In genomic region chr2:60871001-60871400, GRCm38 (mm10) we compare ENCODE assay signal across 10 mouse cellular contexts.
DNase-seq lines count a peak whose midpoint lies in the region; ATAC-seq and TF ChIP-seq lines count a peak whose summit lies in the region.
"Had no signal": no experiment of that assay in that cellular context is flagged by ENCODE, and none has a peak within 500 bp of the region (broad histone marks: within the 10 kb centered on the region; RNA-seq: fewer than 3 reads in every experiment).

No protein-coding gene starts in this region.

- H3K27me3 ChIP-seq in kidney, embryonic 15.5 days, result no peaks in the 10 kb centered on the region
- no peaks in the 10 kb centered on the region for H3K27me3 ChIP-seq in liver, embryonic 15.5 days

- peak overlapping the region; percentile 60 for H3K27ac ChIP-seq in kidney, embryonic 15.5 days
- peak overlapping the region; percentile 72; the same call in 1 of the 2 replicates for H3K27ac ChIP-seq in ES-E14 (ENCODE audit: insufficient read depth, low read depth, low read length, poor library complexity, severe bottlenecking)
- 0 out of 2 replicates have a peak overlapping the region, but pooled peaks have one; percentile 17 for H3K27ac ChIP-seq in liver, embryonic 15.5 days (replicated peaks)

- H3K4me2 ChIP-seq in kidney, embryonic 15.5 days, result no peak overlapping the region
- no peak overlapping the region for H3K4me2 ChIP-seq in liver, embryonic 15.5 days

- DNase-seq in kidney, postnatal 10 days, result no peak
- peak; percentile 78 for DNase-seq in ES-E14 (ENCODE audit: low read depth, low spot score)
- DNase-seq in embryo, embryonic 9.5 days (ENCODE audit: extremely low spot score), result peak; percentile 64
- no peak for DNase-seq in spleen, postnatal 14 days (ENCODE audit: low spot score in 2 of 2)
- DNase-seq in right cerebral cortex, postnatal 36 days (ENCODE audit: low spot score in 2 of 2), result no peak
- no peak for DNase-seq in thymus, postnatal 0 days (ENCODE audit: low spot score)
- DNase-seq: layer of hippocampus, postnatal 36 days; thymus, adult 18-20 months had no signal

- peak; percentile 26 for ATAC-seq in kidney, embryonic 15.5 days (replicated peaks; ENCODE audit: low FRiP score)
- no peak for ATAC-seq in liver, embryonic 15.5 days (ENCODE audit: insufficient read depth)

- H3K36me3 ChIP-seq in kidney, embryonic 15.5 days, result no peaks in the 10 kb centered on the region
- no peaks in the 10 kb centered on the region for H3K36me3 ChIP-seq in ES-E14 (ENCODE audit: control insufficient read depth, insufficient read depth, low read length, poor library complexity, severe bottlenecking)
- no peaks in the 10 kb centered on the region for H3K36me3 ChIP-seq in liver, embryonic 15.5 days (replicated peaks)

- H3K9ac ChIP-seq in kidney, embryonic 15.5 days, result no peak overlapping the region
- H3K9ac ChIP-seq in ES-E14 (ENCODE audit: insufficient read depth, low read depth, low read length, poor library complexity, severe bottlenecking), result no peak overlapping the region
- no peak overlapping the region for H3K9ac ChIP-seq in liver, embryonic 15.5 days

- H3K4me1 ChIP-seq in kidney, embryonic 15.5 days, result peaks cover 71% of the 10 kb centered on the region
- H3K4me1 ChIP-seq in ES-E14 (ENCODE audit: control insufficient read depth in 2 of 2, insufficient read depth in 2 of 2, low read length in 2 of 2, poor library complexity in 1 of 2), result peaks cover 2 to 19% of the 10 kb centered on the region in 2 experiments
- peaks cover 74% of the 10 kb centered on the region for H3K4me1 ChIP-seq in liver, embryonic 15.5 days (replicated peaks)

- in situ Hi-C loops in ES-E14 (cut with MboI; ENCODE audit: low sequenced_read_pairs in 2 of 2, unreplicated experiment in 2 of 2), result no loop called here

- 24% methylated on average over 5 of the region's 5 CpGs for WGBS in kidney, embryonic 15.5 days
- 70% methylated on average over 5 of the region's 5 CpGs for WGBS in liver, embryonic 15.5 days (ENCODE audit: insufficient replicate concordance)

- H3K4me3 ChIP-seq in kidney, embryonic 15.5 days (replicated peaks), result no peak overlapping the region
- no peak overlapping the region for H3K4me3 ChIP-seq in ES-E14 (ENCODE audit: insufficient read depth in 1 of 2, low read depth in 1 of 2, low read length in 2 of 2, poor library complexity in 1 of 2, severe bottlenecking in 1 of 2)
- no peak overlapping the region for H3K4me3 ChIP-seq in liver, embryonic 15.5 days (replicated peaks)

- H3K9me3 ChIP-seq in kidney, embryonic 15.5 days (replicated peaks), result no peaks in the 10 kb centered on the region
- no peaks in the 10 kb centered on the region for H3K9me3 ChIP-seq in ES-E14 (ENCODE audit: control insufficient read depth, insufficient read depth, low read depth, low read length)
- H3K9me3 ChIP-seq in liver, embryonic 15.5 days (replicated peaks), result no peaks in the 10 kb centered on the region

TF ChIP-seq in ES-E14, 5 proteins besides CTCF, POLR2A, EP300 and RAD21:
- no peak for TF ChIP-seq MAFK (IDR thresholded peaks at IDR 0.05; ENCODE audit: insufficient read depth, low read depth, low read length)
- TF ChIP-seq ZC3H11A (IDR thresholded peaks at IDR 0.05; ENCODE audit: borderline replicate concordance, low read depth, low read length), result 0 out of 2 replicates have a peak, but pooled peaks have one; percentile 11
- TF ChIP-seq ZNF384 (IDR thresholded peaks at IDR 0.05; ENCODE audit: low read depth, low read length), result no peak
TF ChIP-seq in ES-E14: peak in this region for 1.

Comparison
In these comparisons a context has a peak if more than half of its experiments do, and no peak if none do; other contexts are left out.
1. H3K27ac ChIP-seq: peak in every context shown above with its lines; median percentile 72 in ES-E14; 60 in kidney, embryonic 15.5 days; 17 in liver, embryonic 15.5 days.
2. DNase-seq: peak in ES-E14 (single experiment) and embryo, embryonic 9.5 days (single experiment); none in kidney, postnatal 10 days (single experiment), spleen, postnatal 14 days (0 of 2), right cerebral cortex, postnatal 36 days (0 of 2) and thymus, postnatal 0 days (single experiment).